Mouse (Mus musculus) spleen, adult 12 weeks (tissue): Measurements from ENCODE around the gene Nt5c3b.

Experiments
- DNase-seq: peaks from one replicate; pipeline ENCODE4 v3.0.0; 2022; ENCODE audit warnings: low spot score

The Nt5c3b gene

GRCm38 (mm10) chr11:100441797-100442196 is at the start of gene Nt5c3b, which contains the start of gene Klhl10:
Gene Nt5c3b, minus strand, starts transcription at chr11:100441808.
Gene Klhl10, plus strand, starts transcription at chr11:100441917.
- DNase-seq = no peak

DNA sequence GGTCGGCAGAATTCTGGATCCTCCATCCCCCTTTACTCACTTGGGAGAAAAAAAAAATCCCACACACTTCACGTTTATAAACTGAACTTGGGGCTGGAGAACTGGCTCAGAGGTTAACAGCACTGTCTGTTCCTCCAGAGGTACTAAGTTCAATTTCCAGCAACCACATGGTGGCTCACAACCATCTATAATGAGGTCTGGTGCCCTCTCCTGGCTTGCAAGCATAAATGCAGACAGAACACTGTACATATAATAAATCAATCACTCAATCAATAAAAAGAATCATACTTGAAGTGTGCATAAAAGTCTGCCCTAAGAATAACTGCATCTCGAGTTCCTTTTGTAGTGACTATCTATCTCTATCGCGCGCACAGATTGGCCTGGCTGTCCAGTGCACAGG is 49.3 kb upstream of the Nt5c3b start:
- no peak for DNase-seq

GRCm38 (mm10) chr11:100485801-100486538 is 44.4 kb upstream of the Nt5c3b start:
- DNase-seq = no peak

GRCm38 (mm10) chr11:100484461-100484860 is 42.9 kb upstream of the Nt5c3b start:
- DNase-seq = no peak

DNA sequence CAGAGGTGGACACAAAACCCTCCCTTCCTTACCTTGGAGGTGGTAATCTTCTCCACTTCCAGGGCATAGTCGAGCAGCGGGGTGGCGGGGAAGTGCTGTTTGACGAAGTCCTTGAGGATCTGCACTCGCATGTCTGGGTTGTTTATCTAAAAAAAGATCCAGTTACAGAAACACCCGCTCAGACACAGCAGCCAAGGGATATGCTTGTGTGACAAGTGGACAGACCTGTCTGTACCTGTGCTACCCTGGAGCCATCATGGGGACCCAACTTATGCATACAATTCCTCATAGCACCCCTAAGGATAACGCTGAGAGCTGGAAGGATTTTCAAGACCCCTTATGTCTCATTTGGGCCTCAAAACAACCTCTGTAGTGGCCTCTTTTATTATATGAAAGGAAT is 37.5 kb upstream of the Nt5c3b start:
- no peak for DNase-seq

DNA sequence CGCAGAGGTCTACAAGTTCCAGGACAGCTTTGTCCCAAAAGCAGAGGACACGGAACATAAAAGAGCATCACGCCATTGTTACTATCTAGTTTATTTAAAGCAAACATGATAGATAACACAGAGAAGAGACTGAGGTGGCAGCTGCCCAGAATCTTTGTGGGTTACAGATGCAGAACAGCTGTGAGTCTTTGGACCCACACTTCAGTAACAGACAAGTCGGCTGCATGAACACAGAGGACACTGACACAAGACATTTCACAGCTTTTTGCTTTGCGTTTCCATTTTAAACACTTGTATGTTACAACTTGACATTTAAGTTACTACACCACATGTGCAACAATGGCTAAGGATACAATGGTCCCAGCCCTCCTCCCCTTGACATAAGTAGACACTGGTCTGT is 34.7 kb upstream of the Nt5c3b start:
- DNase-seq = no peak

DNA sequence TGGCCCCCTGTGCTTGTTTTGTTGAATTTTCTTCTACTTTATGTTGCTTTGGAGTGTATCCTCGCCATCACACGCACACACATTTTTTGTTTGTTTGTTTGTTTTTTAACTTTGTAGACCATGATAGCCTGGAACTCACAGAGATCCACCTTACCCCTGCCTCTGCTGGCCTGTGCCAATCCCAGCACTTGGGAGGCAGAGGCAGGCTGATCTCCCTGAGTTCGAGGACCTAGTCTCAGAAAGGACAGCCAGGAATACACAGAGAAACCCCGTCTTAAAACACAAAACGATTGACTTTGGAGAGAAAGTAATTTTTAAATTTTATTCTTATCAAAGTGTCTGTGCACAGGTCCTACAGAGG is 31.3 kb upstream of the Nt5c3b start:
- DNase-seq = no peak

DNA sequence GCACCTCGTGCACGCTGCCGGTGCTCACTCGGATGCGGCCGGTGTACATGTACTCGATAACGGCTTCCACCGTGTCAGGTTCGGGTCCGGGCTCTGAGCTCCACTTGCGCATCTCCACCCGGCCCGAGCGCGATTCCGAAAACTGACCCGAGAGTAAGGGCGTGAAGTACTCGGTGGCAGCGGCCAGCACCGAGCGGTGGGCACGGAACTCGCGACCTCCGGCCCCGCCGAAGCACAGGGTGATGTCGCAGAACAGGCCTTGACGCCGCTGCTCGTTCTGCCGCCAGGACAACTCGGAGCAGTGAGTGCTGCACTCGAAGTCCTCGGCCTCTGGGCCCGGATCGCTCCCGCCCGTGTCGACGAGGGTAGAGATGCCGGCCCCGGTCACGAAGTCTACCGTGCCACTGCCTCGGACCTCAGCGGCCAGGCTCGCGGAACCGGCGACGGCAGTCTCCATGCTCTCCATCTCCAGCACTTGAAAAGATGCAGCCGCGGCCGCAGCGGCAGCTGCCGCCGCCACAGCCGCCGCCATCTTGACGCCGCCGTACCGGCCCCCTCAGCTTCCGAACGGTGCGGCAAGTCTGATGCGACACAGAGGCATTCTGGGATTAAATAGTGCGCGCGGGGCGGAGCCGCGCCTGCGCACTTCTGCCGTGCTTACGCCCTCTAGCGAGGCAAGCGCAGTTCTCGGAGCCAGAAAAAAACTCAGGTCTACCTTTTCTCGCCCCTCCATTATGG is 30.8 kb upstream of the Nt5c3b start, which contains the start of gene Klhl11:
TSS of gene Klhl11 (minus strand) at position 545 of the 738 bp plus-strand sequence.
- peak; percentile 88 for DNase-seq

DNA sequence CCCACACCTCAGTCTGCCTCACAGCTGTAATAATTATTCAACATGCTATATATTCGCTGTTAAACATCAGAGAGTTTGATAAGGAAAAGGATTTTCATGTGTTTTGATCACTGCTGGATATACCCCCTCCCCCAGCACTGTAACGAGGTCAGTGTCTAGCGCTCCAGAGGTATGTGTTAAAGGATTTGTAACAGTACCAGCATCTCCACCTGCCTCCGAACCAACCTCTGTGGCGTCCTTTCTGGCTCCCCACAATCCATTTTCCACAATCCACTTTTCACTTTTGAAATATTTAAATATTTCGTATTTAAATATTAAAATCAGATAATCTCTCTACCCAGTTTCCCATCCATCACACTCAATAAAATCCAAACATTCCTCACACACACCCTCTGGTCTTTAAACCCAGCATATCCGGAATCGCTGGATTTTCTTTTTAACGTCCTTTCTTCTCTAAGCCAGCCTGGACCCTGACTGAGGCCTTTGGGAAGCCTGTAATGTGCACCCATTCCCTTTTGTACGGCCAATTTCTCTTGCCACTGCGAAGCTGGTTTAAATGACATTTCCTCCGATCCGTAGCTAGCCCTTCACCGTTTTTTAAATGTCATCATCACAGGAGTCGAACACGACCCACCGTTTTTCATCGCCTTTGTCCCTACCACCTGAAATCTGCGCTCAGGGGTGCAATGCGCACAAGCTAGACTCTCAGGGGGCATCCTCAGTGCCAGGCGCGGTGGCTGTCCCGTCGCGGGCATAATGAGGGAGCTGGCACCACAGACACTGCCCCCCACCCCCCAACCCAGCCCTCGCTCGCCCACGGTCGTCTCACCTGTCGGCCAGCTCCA is 30.0 kb upstream of the Nt5c3b start:
- DNase-seq = no peak

DNA sequence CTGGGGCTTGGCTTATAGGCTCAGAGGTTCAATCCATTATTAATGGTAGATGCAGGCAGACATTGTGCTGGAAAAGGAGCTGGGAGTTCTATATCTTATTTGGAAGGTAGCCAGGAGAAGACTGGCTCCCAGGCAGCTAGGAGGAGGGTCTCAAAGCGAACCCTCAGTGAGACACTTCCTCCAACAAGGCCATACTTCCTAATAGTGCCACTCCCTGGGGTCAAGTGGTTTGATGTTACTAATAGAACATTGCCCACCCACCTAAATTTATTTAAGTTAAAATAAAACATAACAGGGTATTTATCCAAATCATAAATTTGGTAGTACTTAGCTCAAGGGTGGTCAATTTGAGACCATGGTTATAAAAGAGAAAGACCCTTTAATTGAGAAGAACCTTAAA is 24.2 kb upstream of the Nt5c3b start:
- DNase-seq = no peak

DNA sequence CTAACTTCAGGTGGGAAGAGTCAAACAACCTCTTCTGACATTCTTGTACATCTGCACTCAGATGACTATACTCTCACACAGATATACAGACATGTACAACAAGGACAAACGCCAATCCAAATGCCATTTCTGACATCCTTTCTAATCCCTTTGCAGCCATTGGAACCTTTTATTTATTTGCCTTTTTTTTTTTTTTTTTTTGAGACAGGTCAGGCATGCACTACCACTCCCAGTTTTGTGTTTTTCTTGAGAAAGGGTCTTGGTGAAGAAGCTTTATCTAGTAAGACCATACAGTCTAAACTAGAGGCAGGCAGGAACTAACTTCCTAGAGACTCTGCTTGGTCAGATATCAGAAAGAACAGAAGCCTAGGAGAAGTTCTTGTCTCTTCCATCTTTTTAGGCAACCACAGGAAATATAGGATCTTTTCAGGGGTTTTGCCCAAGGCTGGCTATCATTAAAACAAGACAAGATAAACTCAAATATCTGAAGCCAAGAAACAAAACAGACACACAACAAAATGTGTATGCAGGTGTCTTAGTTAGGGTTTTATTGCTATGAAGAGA is 23.7 kb upstream of the Nt5c3b start:
- DNase-seq = no peak

DNA sequence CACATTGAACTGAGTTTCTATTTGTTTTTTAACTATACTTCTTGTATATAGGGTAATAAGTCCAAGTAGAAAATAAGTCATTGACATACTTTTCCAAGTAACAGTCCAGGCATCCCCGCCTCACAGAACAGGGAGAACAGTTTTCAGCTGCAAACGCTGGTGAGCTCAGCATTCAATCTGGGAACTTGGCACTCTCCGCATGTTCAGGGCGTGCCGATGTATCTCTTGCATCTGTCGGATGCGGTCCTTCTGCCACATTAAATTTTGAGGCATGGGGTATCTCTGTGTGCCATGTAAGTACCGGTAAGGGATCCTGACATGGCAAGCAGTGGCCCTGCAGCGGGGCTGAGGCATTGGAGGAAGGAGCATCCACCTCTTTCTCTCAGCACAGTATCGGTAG is 21.1 kb upstream of the Nt5c3b start:
- DNase-seq = no peak

DNA sequence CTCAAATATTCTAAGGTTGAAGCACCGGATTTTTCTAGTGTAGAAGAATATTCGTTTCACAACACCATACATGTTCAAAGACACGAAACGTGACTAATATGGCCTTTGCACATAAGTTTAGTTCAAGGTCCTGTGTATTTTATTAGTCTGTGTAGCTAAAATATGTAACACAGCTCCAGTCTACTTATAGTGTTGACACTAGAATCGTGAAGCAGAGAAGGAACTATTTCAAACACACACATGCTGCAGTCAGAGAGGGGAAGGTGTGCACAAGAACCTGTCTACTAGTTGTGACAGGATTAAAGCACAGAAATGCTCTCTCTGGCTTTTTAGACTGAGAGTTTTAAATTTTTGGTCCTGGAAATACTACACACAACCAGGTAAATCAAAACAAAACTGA is 16.1 kb upstream of the Nt5c3b start:
- no peak for DNase-seq

- no peak for DNase-seq
Measured at GRCm38 (mm10) chr11:100457247-100457646, 15.6 kb upstream of the Nt5c3b start.

DNA sequence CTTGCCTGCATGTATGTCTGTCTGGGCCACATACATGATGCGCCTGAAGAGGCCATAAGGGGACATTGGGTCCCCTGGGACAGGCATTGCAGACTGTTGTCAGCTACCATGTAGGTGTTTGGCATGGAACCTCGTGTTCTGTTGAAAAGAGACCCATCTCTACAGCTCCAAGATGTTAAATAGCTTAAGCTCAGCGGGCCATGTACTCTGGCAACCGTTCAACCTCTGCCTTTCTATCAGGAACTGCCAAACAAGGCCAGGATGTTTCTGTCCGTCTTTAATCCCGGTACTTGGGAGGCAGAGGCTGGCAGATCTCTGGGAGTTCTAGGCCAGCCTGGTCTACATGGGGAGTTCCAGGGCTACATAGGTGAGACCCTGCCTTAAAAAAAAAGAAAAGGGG is 1.0 kb upstream of the Nt5c3b start:
- DNase-seq = no peak

DNA sequence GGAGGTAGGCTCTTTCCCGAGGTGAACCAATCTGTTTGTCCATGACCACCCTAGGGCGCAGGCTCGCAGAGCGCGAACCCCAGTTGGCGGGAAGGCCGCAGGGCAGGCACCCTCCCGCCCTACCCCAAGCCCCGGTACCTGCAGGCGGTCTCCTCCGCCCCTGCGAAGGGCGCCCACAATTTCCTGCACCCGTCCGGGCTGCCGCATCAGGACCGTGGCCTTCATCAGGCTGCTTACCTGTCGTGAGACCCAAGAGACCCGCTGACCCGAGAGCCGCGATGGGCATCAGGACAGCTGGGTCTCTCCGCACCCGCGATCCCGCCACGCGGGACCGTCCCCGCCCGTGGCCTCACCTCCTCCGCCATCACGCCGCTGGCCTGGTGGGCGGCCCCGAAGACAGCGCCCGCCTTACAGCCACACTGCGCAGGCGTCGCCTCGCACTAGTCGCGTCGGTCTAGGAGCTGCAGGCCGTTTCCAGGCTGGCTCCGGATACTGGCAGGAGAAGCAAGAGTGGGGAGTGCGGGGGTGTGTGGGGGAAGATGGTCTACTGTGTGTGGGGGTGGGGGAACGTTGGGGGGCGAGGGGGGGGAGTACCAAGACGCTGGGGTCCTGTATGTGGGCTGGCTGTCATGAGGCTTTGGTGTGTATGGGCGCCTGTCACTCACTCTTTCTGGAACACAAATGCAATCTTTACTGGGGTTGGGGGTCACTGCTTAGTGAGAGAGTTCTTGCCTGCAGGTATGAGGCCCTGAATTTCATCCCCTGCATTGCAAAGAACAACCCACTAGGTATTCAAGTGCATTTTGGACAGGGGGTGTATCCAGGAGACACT is 701 bp downstream of the Nt5c3b start:
- DNase-seq = peak; percentile 59

- DNase-seq = no peak
Measured at GRCm38 (mm10) chr11:100437901-100438300, 3.7 kb downstream of the Nt5c3b start.

GRCm38 (mm10) chr11:100435678-100436246 is 5.8 kb downstream of the Nt5c3b start:
- no peak for DNase-seq

DNA sequence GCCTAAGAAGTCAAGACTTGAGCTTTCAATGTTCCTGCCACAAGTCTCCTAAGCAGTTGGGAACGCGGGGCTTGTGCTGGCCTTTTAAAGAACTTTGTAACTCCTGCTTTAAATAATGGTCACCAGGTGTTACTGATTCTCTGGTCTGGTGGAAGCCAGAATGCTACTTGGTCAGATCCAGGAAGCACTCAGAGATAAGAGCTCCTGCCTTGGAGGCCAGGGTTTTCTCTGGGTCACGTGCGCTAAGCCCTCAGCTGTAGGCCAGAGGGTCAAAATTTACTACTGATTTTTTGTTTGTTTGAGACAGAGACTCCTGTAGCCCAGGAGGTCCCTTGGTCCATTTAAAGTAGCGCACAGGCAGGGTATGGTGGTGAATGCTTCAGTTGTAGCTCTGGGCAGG is 9.6 kb downstream of the Nt5c3b start:
- no peak for DNase-seq

DNA sequence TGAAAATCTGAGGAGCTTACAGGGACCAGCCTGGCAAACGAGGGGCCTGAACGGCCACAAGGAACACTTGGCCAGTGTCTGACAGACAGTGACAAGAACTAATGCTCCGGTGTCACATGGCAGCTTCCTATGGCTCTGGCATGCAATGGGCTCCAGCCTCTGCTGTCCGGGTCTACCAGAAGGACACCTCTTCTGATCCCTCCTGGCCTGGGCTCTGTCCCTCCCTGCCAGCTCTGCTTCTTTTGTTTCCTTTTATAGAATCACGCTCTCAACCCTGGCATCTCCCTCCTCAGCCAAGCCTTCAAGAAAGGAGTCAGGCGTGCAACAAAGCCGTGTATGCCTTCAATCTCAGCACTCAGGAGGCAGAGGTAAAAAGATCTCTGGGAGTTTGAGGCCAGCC is 11.6 kb downstream of the Nt5c3b start:
- no peak for DNase-seq

GRCm38 (mm10) chr11:100428612-100429199 is 12.9 kb downstream of the Nt5c3b start:
- no peak for DNase-seq
